Mouse (Mus musculus) urinary bladder, postnatal 36 days (tissue): ENCODE measurements around the gene Fkbp7.
A peak's percentile ranks its signal among the peaks of the same experiment; 100 is the strongest.
"Not testable (repeated sequence)": the region's sequence is repeated elsewhere in the genome, so short reads cannot be mapped to it uniquely, and the experiment has no call there.

Source experiments
- DNase-seq, 2 experiments: peaks; one replicate each; pipeline ENCODE4 v3.0.0; 2022; ENCODE audit warnings: low spot score in 2 of 2, mixed read lengths in 1 of 2

The Fkbp7 gene

DNA sequence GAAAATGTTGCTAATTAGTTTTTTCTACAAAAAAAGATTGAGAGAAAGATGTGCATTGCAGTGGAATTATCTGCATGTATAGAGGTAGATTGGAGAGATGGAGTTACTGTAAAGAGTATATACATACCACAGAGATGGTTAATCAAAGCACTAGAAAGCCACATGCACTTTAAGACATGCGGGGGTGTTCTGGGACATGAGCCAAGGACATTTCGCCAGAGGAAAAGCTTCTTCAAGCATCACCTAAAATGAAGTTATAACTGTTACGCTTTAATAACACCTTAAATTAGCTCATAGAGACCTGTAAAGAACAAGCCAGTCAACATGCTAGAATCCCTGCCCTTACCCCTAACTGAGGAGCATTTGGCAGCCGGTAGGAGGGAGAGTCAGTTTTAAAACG, 5.7 kb downstream of the Fkbp7 start:
- DNase-seq, result no peak

DNA sequence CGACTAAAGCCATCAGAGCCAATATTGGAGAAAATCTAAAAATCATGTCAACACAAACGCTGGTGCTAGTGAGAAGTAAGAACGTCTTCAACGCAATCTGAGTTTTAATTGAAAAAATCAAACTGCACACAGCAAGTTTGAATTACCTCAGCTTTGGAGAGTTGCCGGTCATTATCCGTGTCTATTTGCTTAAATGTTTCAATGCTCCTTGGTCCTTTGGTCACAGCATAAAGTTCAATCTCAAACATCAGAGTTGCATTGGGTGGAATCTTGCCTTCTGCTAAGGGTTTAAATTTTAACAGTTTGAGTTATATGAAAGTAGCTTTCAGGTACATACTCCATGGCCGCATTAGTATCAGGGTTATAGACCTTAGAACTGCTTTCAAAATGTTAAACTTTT, 7.4 kb downstream of the Fkbp7 start:
- DNase-seq, result no peak

DNA sequence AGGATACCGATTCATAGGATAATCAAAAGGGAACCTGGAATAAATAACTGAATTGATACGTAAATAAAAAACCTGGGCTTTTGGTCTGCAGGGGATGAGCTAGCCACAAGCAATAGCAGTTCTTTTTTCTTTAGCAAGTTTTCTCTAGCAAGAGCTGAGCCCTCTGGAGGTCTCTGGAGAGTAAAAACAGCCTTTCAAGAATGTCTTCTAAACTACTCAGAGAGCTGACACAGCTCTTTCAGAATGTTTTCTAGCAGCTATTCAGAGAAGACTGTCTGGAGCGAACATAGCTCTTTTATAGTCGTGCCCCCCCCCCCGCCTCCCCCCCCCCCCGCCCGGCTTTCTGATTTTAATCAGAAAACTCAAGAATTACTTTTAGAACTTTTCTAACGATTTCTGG, 13.5 kb downstream of the Fkbp7 start:
- no peak for DNase-seq

GRCm38 (mm10) chr2:76658551-76658950, 14.4 kb downstream of the Fkbp7 start:
- DNase-seq, result no peak

- DNase-seq, result no peak
These were observed 16.9 kb downstream of the Fkbp7 start for GRCm38 (mm10) chr2:76655982-76656381.

GRCm38 (mm10) chr2:76655444-76655843, 17.5 kb downstream of the Fkbp7 start:
- no peak for DNase-seq

DNA sequence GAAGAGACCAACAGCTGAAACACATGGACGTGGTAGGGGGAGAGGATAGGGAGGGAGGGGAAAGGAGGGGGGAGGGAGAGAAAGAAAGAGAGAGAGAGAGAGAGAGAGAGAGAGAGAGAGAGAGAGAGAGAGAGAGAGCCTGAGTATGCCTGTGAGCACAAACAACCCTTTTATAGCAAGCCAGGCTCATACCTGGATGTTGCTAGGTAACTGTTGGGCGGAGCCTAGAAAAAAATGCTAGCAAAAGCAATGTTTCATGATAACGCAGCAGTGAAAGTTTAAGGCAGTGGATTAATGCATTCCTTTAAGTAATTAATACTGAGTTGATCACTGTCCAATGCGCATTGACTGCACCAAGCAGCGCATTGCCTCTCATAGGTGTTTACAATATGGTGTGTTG, 18.3 kb downstream of the Fkbp7 start:
- no peak for DNase-seq

DNA sequence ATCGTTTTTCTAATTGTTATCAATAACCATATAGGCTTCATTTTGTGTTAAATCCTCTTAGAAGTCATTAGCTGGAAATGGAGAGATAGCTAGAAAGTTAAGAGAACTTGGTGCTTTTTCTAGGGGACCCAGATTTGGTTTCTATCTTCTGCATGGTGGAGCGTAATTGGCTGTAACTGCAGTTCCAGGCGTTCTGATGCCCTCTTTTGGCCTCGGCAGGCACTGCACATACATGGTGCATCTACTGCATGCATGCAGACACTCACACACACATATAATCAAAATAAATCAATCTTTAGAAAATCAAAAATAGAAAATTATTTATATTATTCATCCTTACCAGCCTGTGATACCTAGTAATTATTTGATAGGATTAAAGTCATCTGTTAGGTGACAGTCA, 19.8 kb downstream of the Fkbp7 start:
- no peak for DNase-seq

DNA sequence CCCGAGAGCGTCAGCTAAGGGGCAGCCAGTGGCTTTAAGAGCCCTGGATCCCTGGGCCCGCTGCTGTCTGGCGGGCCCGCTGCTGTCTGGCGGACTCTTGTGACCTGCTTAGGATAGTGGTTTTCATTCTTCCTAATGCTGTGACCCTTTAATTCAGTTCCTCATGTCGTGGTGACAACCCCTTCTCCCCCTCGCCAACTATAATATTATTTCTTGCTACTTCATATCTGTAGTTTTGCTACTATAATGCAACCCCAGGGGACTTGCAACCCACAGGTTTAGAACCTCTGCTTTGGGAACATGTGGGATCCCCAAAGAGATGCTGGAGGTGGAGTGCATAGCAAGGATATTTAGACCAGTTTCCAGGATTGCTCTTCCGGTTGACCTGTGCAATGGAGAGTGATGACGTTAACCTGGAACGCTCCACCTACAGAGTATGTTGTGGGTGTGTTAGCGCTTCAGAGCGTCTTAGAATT, 24.2 kb downstream of the Fkbp7 start:
- no peak for DNase-seq

GRCm38 (mm10) chr2:76647883-76648570, 24.9 kb downstream of the Fkbp7 start, which contains the start of the genes Prkra and Pjvk:
Gene Prkra (minus strand): TSS chr2:76648015.
Gene Pjvk (plus strand): TSS chr2:76648476.
- DNase-seq, result peak; percentile 96 to 97

DNA sequence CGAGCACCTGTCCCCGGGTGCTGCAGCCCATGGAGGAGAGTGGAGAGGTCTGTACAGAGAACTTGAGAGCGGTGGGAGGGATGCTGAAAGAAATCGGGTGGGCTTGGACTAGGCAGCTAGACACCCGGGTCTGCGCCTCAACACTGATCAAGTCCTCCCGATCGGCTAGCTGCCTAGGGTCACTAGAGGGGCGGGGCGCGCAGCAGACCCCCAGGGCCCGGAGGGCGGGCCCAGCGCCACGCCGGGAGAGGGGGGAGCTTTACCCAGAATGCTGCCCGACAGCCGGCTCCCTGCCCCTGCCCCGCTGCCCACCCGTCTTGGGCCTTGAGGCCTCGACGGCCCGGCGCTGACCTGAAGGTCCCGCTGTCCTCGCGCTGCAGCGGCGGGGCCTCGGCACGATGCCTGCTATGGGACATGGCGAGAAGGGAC, 25.5 kb downstream of the Fkbp7 start:
- peak in 1 of 2 experiments; percentile 7 for DNase-seq

GRCm38 (mm10) chr2:76643801-76644200, 29.1 kb downstream of the Fkbp7 start:
- DNase-seq, result no peak

DNA sequence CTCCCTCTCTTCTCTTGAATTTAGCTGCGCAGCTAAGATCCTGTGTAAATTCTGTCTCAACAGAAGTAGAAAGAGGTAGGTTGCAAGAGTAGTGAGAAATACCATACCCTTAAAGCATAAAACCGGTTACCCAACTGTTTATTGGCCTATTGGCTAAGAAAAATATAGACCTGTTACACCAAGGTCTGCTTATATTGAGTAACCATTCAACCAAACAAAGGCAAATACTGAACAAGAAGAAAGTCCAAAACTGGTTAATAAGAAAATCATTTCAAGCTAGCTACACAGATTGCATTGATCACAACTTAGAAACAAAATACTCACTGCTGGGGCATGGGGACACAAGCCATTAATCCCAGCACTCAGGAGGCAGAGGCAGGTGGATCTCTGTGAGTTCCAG, 33.3 kb downstream of the Fkbp7 start:
- DNase-seq, result no peak

DNA sequence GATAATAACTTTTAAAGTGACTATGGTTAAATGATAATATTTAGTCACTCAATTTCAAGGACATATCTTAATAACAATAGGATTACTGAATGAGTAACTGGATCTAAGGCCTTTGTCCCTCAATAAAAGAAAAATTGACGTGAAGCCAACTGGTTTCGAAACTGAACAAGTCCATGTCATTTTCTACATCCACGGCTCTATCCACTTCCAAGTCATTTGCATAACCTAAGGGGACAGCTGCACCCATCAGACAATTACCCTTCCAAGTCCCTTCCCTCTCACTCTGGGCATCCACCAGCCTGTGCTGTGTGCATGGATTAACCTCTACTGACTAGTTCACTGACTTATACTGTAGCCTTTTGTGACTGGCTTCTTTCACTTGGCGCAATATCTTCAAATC, 41.3 kb downstream of the Fkbp7 start:
- DNase-seq, result no peak

- DNase-seq, result no peak
These were observed 42.6 kb downstream of the Fkbp7 start for GRCm38 (mm10) chr2:76630293-76630692.

GRCm38 (mm10) chr2:76622316-76622715, 50.6 kb downstream of the Fkbp7 start:
- not testable (repeated sequence) for DNase-seq

DNA sequence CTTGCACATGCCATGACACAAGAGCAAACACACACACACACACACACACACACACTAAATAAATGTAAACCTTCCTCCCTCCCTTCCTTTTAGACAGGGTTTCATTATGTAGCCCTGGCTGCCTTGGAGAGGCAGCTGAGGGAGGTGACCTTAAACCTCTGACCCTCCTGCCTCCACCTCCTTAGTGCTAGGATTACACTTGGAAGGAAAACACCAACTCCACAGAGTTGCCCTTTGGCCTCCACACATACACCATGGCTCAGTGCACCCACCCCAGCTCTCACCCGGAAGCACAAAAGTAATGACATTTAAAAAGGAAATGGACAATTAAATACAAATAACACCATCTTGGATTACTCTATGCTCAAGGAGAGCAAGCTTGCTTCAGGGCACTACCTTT, 51.2 kb downstream of the Fkbp7 start:
- no peak for DNase-seq

DNA sequence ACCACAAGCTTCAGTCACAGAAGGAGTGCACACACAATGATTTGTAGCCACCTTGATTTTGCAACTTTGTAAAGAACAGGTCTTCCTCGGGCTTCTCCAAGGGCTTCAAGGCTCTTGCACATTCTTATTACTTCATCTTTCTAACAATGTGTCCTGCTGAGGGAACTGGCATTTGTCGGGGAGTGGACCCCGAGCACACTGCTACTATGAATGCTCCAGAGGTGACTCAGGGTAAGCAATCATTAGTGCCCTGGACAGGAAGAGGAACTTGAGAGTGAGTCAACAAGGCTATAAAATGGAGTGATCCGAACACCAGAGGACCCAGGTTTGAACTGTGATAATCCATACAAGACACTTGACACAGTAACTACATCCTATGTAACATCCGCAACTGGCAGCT, 52.7 kb downstream of the Fkbp7 start:
- DNase-seq, result no peak

DNA sequence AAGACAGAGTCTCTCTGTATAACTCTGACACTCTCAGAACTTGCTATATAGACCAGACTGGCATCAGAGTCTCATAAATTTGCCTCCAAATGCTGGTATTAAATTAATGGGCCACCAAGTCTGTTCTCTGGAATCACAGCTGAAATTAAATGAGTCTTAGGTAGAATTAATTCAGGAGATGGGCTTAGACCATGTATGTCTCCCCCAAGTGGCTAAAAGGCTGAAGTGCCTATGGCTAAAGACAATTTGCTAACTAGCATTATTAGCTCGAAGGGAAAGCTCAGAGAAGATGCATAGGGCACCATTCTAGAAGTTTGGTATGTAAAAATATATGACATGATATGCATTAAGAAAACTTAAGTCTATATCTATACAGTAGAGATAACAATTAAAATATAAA, 54.8 kb downstream of the Fkbp7 start:
- DNase-seq, result no peak
